Mouse (Mus musculus): ENCODE data around the gene Bnip2. TPM values are rescaled to one million over a fixed set of nuclear protein-coding genes. Genes with fewer than 3 reads are reported as not detected.

Bnip2 gene
- total and polyA plus RNA-seq, 3 experiments = 54.3 to 104 (median 88.1) TPM

DNA sequence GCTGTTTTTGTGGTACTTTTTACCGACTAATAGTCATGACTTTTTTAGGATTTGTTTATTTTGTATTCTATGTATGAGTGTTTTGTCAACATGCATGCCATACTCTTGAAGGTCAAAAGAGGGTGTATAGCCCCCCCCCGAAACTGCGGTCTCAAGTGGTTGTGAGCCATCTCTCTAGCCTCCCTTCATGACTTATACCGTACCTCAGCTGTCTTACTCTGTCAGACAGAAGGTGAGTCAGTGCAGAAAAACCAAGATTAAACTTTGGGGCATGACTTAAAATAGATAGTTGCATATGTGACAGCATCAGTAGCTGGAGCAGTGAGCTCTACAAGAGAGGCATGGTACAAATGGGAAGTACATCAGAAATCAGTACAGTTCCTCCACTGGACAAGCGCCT, 5.3 kb downstream of the Bnip2 start:
- Histone ChIP-seq H3K27me3 (replicated peaks) (no peaks in the 10 kb centered on the region), H3K36me3 (replicated peaks in 1 of 2; ENCODE audit: control insufficient read depth in 1 of 2, insufficient read depth in 1 of 2, low read length in 1 of 2) (peaks cover 32 to 65% of the 10 kb centered on the region in 2 experiments), H3K9ac (ENCODE audit: insufficient read depth, low read depth) (no peak overlapping the region), H3K4me2 (ENCODE audit: insufficient read depth, low read depth, poor library complexity, severe bottlenecking) (no peak overlapping the region), H3K4me1 (ENCODE audit: control insufficient read depth in 1 of 2, insufficient read depth in 2 of 2) (peaks cover 6 to 48% of the 10 kb centered on the region in 2 experiments; a peak in 3 of 4 replicates), H3K27ac (ENCODE audit: insufficient read depth, low read depth) (no peak overlapping the region), H3K4me3 (replicated peaks in 1 of 3; ENCODE audit: low read depth in 2 of 3, low read length in 2 of 3, poor library complexity in 1 of 3) (no peak overlapping the region), H3K9me3 (replicated peaks; ENCODE audit: low read length) (peaks cover 2% of the 10 kb centered on the region), H3K79me2 (replicated peaks; ENCODE audit: control insufficient read depth, extremely low read depth, insufficient read depth, poor library complexity, severe bottlenecking) (peaks cover 41% of the 10 kb centered on the region)
- in situ Hi-C loops (cut with MboI; ENCODE audit: low pct_ligation_motif_present, low pct_unique_long_range_greater_than_20kb, low sequenced_read_pairs) (no loop called here), dilution Hi-C loops (cut with MboI; ENCODE audit: extremely low pct_ligation_motif_present, extremely low pct_unique_long_range_greater_than_20kb, low sequenced_read_pairs) (no loop called here)
- DNase-seq (ENCODE audit: extremely low read depth) = no peak
- TF ChIP-seq ETS1 (conservative IDR thresholded peaks at IDR 0.05; ENCODE audit: low read depth, low read length) (no peak), MEF2A (IDR thresholded peaks at IDR 0.05; ENCODE audit: borderline replicate concordance, low read depth, low read length) (no peak), TCF12 (IDR thresholded peaks at IDR 0.05; ENCODE audit: low read depth, low read length) (no peak), TBP (conservative IDR thresholded peaks at IDR 0.05; ENCODE audit: low read depth, low read length) (no peak), ZNF384 (IDR thresholded peaks at IDR 0.05; ENCODE audit: low read depth, low read length) (no peak), ZC3H11A (IDR thresholded peaks at IDR 0.05; ENCODE audit: low read depth, low read length) (no peak), EP300 (IDR thresholded peaks at IDR 0.05; ENCODE audit: low read length) (no peak), CHD1 (IDR thresholded peaks at IDR 0.05; ENCODE audit: low read depth, low read length) (no peak), HCFC1 (IDR thresholded peaks at IDR 0.05; ENCODE audit: low read depth, low read length) (no peak), MAX (IDR thresholded peaks at IDR 0.05; ENCODE audit: low read length) (no peak), KAT2A (IDR thresholded peaks at IDR 0.05; ENCODE audit: insufficient replicate concordance, low read length) (no peak), MAZ (IDR thresholded peaks at IDR 0.05; ENCODE audit: low read depth, low read length) (no peak), RCOR1 (conservative IDR thresholded peaks at IDR 0.05; ENCODE audit: low read depth, low read length) (no peak), POLR2A (IDR thresholded peaks at IDR 0.05; ENCODE audit: low read depth, low read length) (no peak), USF1 (IDR thresholded peaks at IDR 0.05; ENCODE audit: low read depth, low read length) (no peak), PAX5 (IDR thresholded peaks at IDR 0.05; ENCODE audit: low read length) (no peak), ZKSCAN1 (IDR thresholded peaks at IDR 0.05; ENCODE audit: borderline replicate concordance, low read depth, low read length) (no peak), NRF1 (IDR thresholded peaks at IDR 0.05; ENCODE audit: low read depth, low read length) (no peak), GABPA (IDR thresholded peaks at IDR 0.05; ENCODE audit: insufficient replicate concordance, low read depth, low read length) (no peak), ELF1 (IDR thresholded peaks at IDR 0.05; ENCODE audit: low read depth, low read length) (no peak)

DNA sequence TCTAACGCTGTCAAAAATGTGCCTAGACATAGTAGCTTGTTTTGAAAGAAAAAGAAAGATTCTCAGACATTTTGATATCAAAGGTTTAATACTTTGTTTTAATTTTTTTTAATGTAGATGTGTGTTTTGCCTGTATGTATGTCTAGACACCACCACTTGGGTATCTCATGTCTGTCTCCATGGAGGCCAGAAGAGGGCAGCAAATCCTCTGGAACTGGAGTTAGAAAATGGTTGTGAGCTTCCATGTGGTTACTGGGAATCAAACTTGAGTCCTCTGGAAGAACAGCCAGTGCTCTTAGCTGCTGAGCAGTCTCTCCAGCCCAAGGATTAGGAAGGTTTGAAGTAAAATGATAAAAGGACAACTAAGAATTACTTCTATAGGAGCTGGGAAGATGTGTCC, 10.1 kb downstream of the Bnip2 start:
- Histone ChIP-seq H3K79me2 (replicated peaks; ENCODE audit: control insufficient read depth, extremely low read depth, insufficient read depth, poor library complexity, severe bottlenecking) (peaks cover 4% of the 10 kb centered on the region), H3K9ac (ENCODE audit: insufficient read depth, low read depth) (no peak overlapping the region), H3K4me1 (ENCODE audit: control insufficient read depth in 1 of 2, insufficient read depth in 2 of 2) (peaks cover 0 to 10% of the 10 kb centered on the region in 2 experiments; a peak in 3 of 4 replicates), H3K27me3 (replicated peaks) (no peaks in the 10 kb centered on the region), H3K36me3 (replicated peaks in 1 of 2; ENCODE audit: control insufficient read depth in 1 of 2, insufficient read depth in 1 of 2, low read length in 1 of 2) (peaks cover 67 to 94% of the 10 kb centered on the region in 2 experiments), H3K9me3 (replicated peaks; ENCODE audit: low read length) (peaks cover 2% of the 10 kb centered on the region), H3K4me2 (ENCODE audit: insufficient read depth, low read depth, poor library complexity, severe bottlenecking) (no peak overlapping the region), H3K27ac (ENCODE audit: insufficient read depth, low read depth) (no peak overlapping the region), H3K4me3 (replicated peaks in 1 of 3; ENCODE audit: low read depth in 2 of 3, low read length in 2 of 3, poor library complexity in 1 of 3) (no peak overlapping the region)
- TF ChIP-seq CTCF (conservative IDR thresholded peaks at IDR 0.05 in 1 of 2, IDR thresholded peaks at IDR 0.05 in 1 of 2; ENCODE audit: low read depth in 2 of 2, low read length in 2 of 2) (peak in 1 of 2 experiments; percentile 48; a peak in 2 of 4 replicates), JUND (conservative IDR thresholded peaks at IDR 0.05; ENCODE audit: low read depth, low read length) (no peak), BHLHE40 (IDR thresholded peaks at IDR 0.05; ENCODE audit: low read depth, low read length) (no peak), POLR2AphosphoS2 (IDR thresholded peaks at IDR 0.05; ENCODE audit: low read depth, low read length) (no peak), MYC (IDR thresholded peaks at IDR 0.05; ENCODE audit: low read depth, low read length) (no peak), SMC3 (IDR thresholded peaks at IDR 0.05; ENCODE audit: low read depth, low read length) (no peak)
- dilution Hi-C loops (cut with MboI; ENCODE audit: extremely low pct_ligation_motif_present, extremely low pct_unique_long_range_greater_than_20kb, low sequenced_read_pairs) = no loop called here
- in situ Hi-C loops (cut with MboI; ENCODE audit: low pct_ligation_motif_present, low pct_unique_long_range_greater_than_20kb, low sequenced_read_pairs) = no loop called here
- DNase-seq (ENCODE audit: extremely low read depth) = no peak

Data from CH12.LX (cell line).